Mouse (Mus musculus) intestine, embryonic 15.5 days (tissue): ENCODE measurements around the gene S100a8. TPM values are rescaled to one million over a fixed set of nuclear protein-coding genes. Genes with fewer than 3 reads are reported as not detected.

ENCODE experiments used
- ATAC-seq: fragments of 200-750 bp; cut with Nextera tagmentation; 2 replicates; pipeline ENCODE4 v1.8.0; 2017; ENCODE audit warnings: moderate TSS enrichment, moderate library complexity
- H3K27ac ChIP-seq: fragments of 300-500 bp; sonication (generic); 2 replicates; pipeline ENCODE4 v1.5.1; 2015; ENCODE audit warnings: mild to moderate bottlenecking, inconsistent platforms
- H3K27me3 ChIP-seq: fragments of 300-500 bp; sonication (generic); replicated peaks from 2 replicates; pipeline ENCODE4 v1.6.1; 2015; ENCODE audit warnings: inconsistent platforms
- H3K36me3 ChIP-seq: fragments of 300-500 bp; sonication (generic); 2 replicates; pipeline ENCODE4 v1.6.1; 2015; ENCODE audit warnings: inconsistent platforms
- H3K4me1 ChIP-seq: fragments of 300-500 bp; sonication (generic); replicated peaks from 2 replicates; pipeline ENCODE4 v1.6.1; 2015; ENCODE audit warnings: inconsistent platforms
- H3K4me2 ChIP-seq: fragments of 300-500 bp; sonication (generic); replicated peaks from 2 replicates; pipeline ENCODE4 v1.6.1; 2015; ENCODE audit warnings: mild to moderate bottlenecking, inconsistent platforms
- H3K4me3 ChIP-seq: fragments of 300-500 bp; sonication (generic); replicated peaks from 2 replicates; pipeline ENCODE4 v1.5.1; 2015; ENCODE audit warnings: inconsistent platforms
- H3K9ac ChIP-seq: fragments of 300-500 bp; sonication (generic); 2 replicates; pipeline ENCODE4 v1.6.1; 2015; ENCODE audit warnings: inconsistent platforms
- H3K9me3 ChIP-seq: fragments of 300-500 bp; sonication (generic); 2 replicates; pipeline ENCODE4 v1.6.1; 2016; ENCODE audit warnings: inconsistent platforms
- WGBS: fragments of 180-500 bp; shearing (Covaris S2); methylation state at CpG from one replicate; pipeline ENCODE4 v1.1.7; 2015; 5-methylcytosine and 5-hydroxymethylcytosine counted together
- polyA plus RNA-seq: library from polyadenylated mRNA; unstranded; fragments of >200 nt; fragmentation: Nextera tagmentation; extraction: Ambion mirVana; gene quantifications from 2 replicates; pipeline ENCODE4 v1.2.1, GENCODE M21; 2015

The S100a8 gene
- polyA plus RNA-seq, 1 experiment from 2014 or later, result 30.3 TPM

DNA sequence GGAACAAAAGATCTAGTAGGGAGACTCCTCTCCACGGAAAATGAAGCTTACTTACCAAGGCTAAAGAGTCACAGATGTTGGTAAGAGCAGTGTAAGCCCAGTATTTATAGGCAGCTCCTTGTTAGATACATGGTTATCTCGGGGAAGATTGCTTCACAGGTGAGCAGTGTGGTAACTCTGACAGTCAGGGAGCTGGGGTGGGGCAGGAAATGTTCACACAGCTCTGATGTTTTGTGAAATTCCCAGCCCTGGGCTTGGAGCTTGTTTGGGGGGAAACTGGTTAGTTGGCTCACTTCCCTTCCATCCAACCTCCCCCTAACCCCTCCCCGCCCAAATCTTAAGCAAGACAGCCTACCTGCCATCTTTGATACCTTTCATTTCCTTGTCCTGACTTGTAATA lies 26.8 kb downstream of the S100a8 start, which contains the start of gene S100a9:
Gene S100a9 (minus strand): TSS at position 109 of the 400 bp plus-strand sequence.
- H3K4me3 ChIP-seq, result no peak within 1 kb of the TSS
- no peaks in the 10 kb centered on the region for H3K36me3 ChIP-seq
- H3K27ac ChIP-seq, result no peak within 1 kb of the TSS
- no peak for ATAC-seq
- WGBS, result 57% methylated on average over 3 of the region's 3 CpGs
- no peak within 1 kb of the TSS for H3K4me2 ChIP-seq
- H3K4me1 ChIP-seq, result no peaks in the 10 kb centered on the region
- H3K9me3 ChIP-seq, result no peaks in the 10 kb centered on the region
- no peak within 1 kb of the TSS for H3K9ac ChIP-seq
- no peaks in the 10 kb centered on the region for H3K27me3 ChIP-seq

DNA sequence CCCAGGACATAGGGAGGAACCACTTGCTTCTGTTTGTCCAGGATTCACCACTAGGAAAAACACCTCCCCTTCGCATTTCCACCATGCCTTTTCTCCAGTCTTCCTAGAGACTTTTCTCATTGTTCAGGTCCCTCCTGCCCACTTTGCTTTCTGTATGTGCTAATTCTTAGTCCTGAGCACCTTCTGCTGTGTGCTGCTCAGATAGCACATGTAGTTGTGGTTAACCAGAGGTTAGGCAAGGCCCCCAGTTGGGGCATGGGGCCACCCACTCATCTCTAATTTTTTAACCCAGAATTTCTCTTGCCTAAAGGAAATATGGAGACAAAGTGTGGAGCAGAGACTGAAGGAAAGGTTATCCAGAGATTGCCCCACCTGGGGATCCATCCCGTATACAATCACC lies 33.5 kb downstream of the S100a8 start:
- Histone ChIP-seq H3K4me2 (no peak overlapping the region), H3K27ac (no peak overlapping the region), H3K36me3 (no peaks in the 10 kb centered on the region), H3K4me1 (no peaks in the 10 kb centered on the region), H3K9ac (no peak overlapping the region), H3K9me3 (no peaks in the 10 kb centered on the region), H3K27me3 (no peaks in the 10 kb centered on the region), H3K4me3 (no peak overlapping the region)
- 83% methylated on average over 2 of the region's 2 CpGs for WGBS
- ATAC-seq, result no peak

DNA sequence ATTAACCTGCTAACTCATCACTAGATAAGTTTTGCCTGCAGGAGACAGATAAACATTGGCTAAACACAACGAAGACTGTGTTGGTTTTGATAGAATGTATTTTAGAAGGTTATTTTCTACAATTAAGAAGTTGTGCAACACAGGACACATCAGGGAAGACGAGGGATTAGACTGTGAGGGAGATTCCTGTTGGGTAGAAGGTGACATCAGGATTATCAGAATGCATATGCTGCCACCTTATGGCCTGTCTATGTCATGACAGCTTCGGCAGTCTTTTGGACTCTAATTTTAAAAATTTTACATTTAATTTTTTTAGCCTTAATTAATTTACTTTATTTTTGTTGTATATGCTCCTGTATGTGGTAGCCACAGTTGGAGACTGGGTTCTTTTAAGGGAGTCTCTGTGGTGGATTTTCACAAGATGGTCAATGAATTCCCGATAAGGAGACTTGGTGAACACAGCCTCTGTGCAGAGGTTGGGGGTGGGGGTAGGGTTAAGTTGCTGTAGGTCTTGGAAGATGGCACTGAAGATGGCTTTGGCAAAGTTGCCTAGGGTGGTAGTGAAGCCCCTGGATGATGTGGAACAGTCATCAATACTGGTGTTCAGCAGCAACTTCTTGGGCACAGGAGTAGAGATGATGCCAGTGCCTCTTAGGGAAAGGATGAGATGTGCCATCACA lies 39.9 kb downstream of the S100a8 start:
- no peaks in the 10 kb centered on the region for H3K9me3 ChIP-seq
- 26% methylated on average over 4 of the region's 4 CpGs for WGBS
- H3K36me3 ChIP-seq, result no peaks in the 10 kb centered on the region
- ATAC-seq, result peak; percentile 17; the same call in 1 of the 2 replicates
- H3K9ac ChIP-seq, result no peak overlapping the region
- H3K4me3 ChIP-seq, result no peak overlapping the region
- H3K4me2 ChIP-seq, result no peak overlapping the region
- H3K4me1 ChIP-seq, result no peaks in the 10 kb centered on the region
- H3K27me3 ChIP-seq, result no peaks in the 10 kb centered on the region
- H3K27ac ChIP-seq, result no peak overlapping the region

DNA sequence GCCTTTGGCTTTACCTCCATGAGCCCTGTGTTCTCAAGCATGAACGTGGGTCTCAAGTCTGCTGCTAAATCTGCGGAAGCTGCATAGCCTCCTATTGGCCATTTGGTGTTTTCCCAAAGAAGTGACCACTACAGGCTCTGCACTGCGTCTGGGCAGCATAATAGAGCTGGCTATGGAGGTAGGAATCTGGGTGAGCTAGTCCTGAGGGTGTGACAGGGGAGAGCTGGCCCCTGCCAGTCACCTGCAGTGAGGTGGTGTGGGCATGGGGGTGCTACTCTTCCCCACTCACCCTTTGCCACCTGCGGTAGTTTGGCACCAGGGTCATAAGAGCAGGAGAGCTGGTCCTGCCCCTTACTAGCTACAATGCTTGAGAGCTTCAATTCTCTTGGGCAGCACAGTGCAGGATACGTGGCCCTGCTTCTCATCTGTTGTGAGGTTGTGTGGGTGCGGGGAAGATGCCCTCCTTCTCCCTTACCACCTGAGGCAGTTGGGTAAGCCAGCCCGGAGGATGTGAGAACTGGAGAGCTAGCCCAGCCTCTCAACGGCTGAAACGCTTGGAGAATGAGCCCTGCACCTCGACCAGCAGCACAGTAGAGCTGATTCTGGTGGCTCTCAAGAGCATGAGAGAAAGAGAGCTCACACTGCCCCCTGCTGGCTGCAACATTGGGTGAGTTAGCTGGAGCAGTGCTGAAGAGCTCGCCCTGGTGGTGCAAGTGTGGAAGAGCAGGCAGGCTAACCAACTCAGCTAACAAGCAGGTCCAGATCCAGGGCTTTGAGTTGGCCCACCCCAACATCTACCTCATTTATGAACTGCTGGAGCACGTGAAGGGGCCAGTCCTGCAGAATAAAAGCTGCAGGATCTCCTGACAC lies 41.0 kb downstream of the S100a8 start:
- no peak overlapping the region for H3K27ac ChIP-seq
- H3K9ac ChIP-seq, result no peak overlapping the region
- H3K9me3 ChIP-seq, result no peaks in the 10 kb centered on the region
- no peak overlapping the region for H3K4me2 ChIP-seq
- no peaks in the 10 kb centered on the region for H3K4me1 ChIP-seq
- H3K36me3 ChIP-seq, result no peaks in the 10 kb centered on the region
- no peaks in the 10 kb centered on the region for H3K27me3 ChIP-seq
- 39% methylated on average over 12 of the region's 12 CpGs for WGBS
- peak; percentile 55 for ATAC-seq
- no peak overlapping the region for H3K4me3 ChIP-seq

Other genes starting within 250 kb of the S100a8 start
- gene Ints3, start 235.4 kb upstream of the S100a8 start, polyA plus RNA-seq, result 28.6 and 29.8 TPM in 2 replicates
- gene Npr1, start 203.1 kb upstream of the S100a8 start, polyA plus RNA-seq, result 5.7 and 6.2 TPM in 2 replicates
- gene Ilf2, start 192.9 kb upstream of the S100a8 start, polyA plus RNA-seq, result 146 and 157 TPM in 2 replicates
- 69.8 and 74.0 TPM in 2 replicates for gene Snapin, start 177.9 kb upstream of the S100a8 start, polyA plus RNA-seq
- 117 and 125 TPM in 2 replicates for gene Chtop, start 159.5 kb upstream of the S100a8 start, polyA plus RNA-seq
- gene S100a1, start 154.6 kb upstream of the S100a8 start, polyA plus RNA-seq, result 82.3 and 109 TPM in 2 replicates
- 35.6 and 36.3 TPM in 2 replicates for gene S100a13, start 154.5 kb upstream of the S100a8 start, polyA plus RNA-seq
- gene S100a14, start 142.1 kb upstream of the S100a8 start, polyA plus RNA-seq, result 6.3 and 8.5 TPM in 2 replicates
- gene S100a16, start 131.7 kb upstream of the S100a8 start, polyA plus RNA-seq, result 109 and 122 TPM in 2 replicates
- 0.29 and 0.53 TPM in 2 replicates for gene S100a3, start 108.4 kb upstream of the S100a8 start, polyA plus RNA-seq
- gene S100a2, start 78.7 kb upstream of the S100a8 start, polyA plus RNA-seq, result not detected in 2 replicates
- not detected in 2 replicates for gene Gm42674, start 67.1 kb upstream of the S100a8 start, polyA plus RNA-seq
- 4.4 and 8.2 TPM in 2 replicates for gene S100a4, start 65.2 kb upstream of the S100a8 start, polyA plus RNA-seq
- gene S100a5, start 60.5 kb upstream of the S100a8 start, polyA plus RNA-seq, result 15.0 and 15.7 TPM in 2 replicates
- 412 and 430 TPM in 2 replicates for gene S100a6, start 56.1 kb upstream of the S100a8 start, polyA plus RNA-seq
- gene S100a7a, start 15.0 kb upstream of the S100a8 start, polyA plus RNA-seq, result 0.13 and 0.44 TPM in 2 replicates
- gene S100a9, start 26.7 kb downstream of the S100a8 start, polyA plus RNA-seq, result 17.5 and 30.8 TPM in 2 replicates
- not detected in 2 replicates for gene Pglyrp4, start 57.9 kb downstream of the S100a8 start, polyA plus RNA-seq
- gene Gm5849, start 108.9 kb downstream of the S100a8 start, polyA plus RNA-seq, result not detected in 2 replicates